Mouse (Mus musculus) lung, postnatal 0 days (tissue): ENCODE results near the gene Rfwd3. TPM values are rescaled to one million over a fixed set of nuclear protein-coding genes. Genes with fewer than 3 reads are reported as not detected.
"Not testable (repeated sequence)": the region's sequence is repeated elsewhere in the genome, so short reads cannot be mapped to it uniquely, and the experiment has no call there.

ENCODE experiments used
- ATAC-seq: fragments of 200-750 bp; cut with Nextera tagmentation; 2 replicates; pipeline ENCODE4 v1.8.0; 2017; ENCODE audit warnings: moderate library complexity
- DNase-seq: peaks from one replicate; pipeline ENCODE4 v3.0.0-alpha.2; 2016; ENCODE audit warnings: low spot score
- H3K27ac ChIP-seq: fragments of 300-500 bp; sonication (generic); 2 replicates; pipeline ENCODE4 v1.5.1; 2014; ENCODE audit warnings: antibody characterized with exemption, mild to moderate bottlenecking, low read length, mixed read lengths
- H3K27me3 ChIP-seq: fragments of 300-500 bp; sonication (generic); replicated peaks from 2 replicates; pipeline ENCODE4 v1.6.1; 2014; ENCODE audit warnings: low read length, mixed read lengths; ENCODE audit not compliant: insufficient read depth
- H3K36me3 ChIP-seq: fragments of 300-500 bp; sonication (generic); 2 replicates; pipeline ENCODE4 v1.6.1; 2014; ENCODE audit warnings: low read length, mixed read lengths; ENCODE audit not compliant: insufficient read depth
- H3K4me1 ChIP-seq: fragments of 300-500 bp; sonication (generic); 2 replicates; pipeline ENCODE4 v1.6.1; 2014; ENCODE audit warnings: antibody characterized with exemption, low read depth, low read length, mixed read lengths; ENCODE audit not compliant: insufficient read depth
- H3K4me2 ChIP-seq: fragments of 300-500 bp; sonication (generic); replicated peaks from 2 replicates; pipeline ENCODE4 v1.6.1; 2014; ENCODE audit warnings: low read depth, mild to moderate bottlenecking, low read length, moderate library complexity, mixed read lengths
- H3K4me3 ChIP-seq: fragments of 300-500 bp; sonication (generic); 2 replicates; pipeline ENCODE4 v1.5.1; 2014; ENCODE audit warnings: low read depth, low read length
- H3K9ac ChIP-seq: fragments of 300-500 bp; sonication (generic); replicated peaks from 2 replicates; pipeline ENCODE4 v1.6.1; 2014; ENCODE audit warnings: low read depth, mild to moderate bottlenecking
- H3K9me3 ChIP-seq: fragments of 300-500 bp; sonication (generic); 2 replicates; pipeline ENCODE4 v1.6.1; 2016; ENCODE audit warnings: low read length, mixed read lengths
- CTCF ChIP-seq: IDR thresholded peaks from 2 replicates; pipeline ENCODE4 v1.5.1; 2016; ENCODE audit warnings: antibody characterized with exemption, mild to moderate bottlenecking
- EP300 ChIP-seq: IDR thresholded peaks from 2 replicates; pipeline ENCODE4 v1.6.1; 2016; ENCODE audit warnings: antibody characterized with exemption, mild to moderate bottlenecking, control low read depth
- WGBS: fragments of 180-500 bp; shearing (Covaris S2); extraction: QIAGEN DNeasy Blood & Tissue Kit; methylation state at CpG from one replicate; pipeline ENCODE4 v1.1.7; 2014; 5-methylcytosine and 5-hydroxymethylcytosine counted together
- polyA plus RNA-seq: library from polyadenylated mRNA; unstranded; fragments of >200 nt; fragmentation: Nextera tagmentation; extraction: Ambion mirVana; gene quantifications from 2 replicates; pipeline ENCODE4 v1.2.1, GENCODE M21; 2015

Rfwd3 gene
- polyA plus RNA-seq, 1 experiment from 2014 or later = 10.5 TPM

GRCm38 (mm10) chr8:111291733-111292132 lies 8.3 kb downstream of the Rfwd3 start:
- no peak overlapping the region for H3K9ac ChIP-seq
- no peak for DNase-seq
- H3K4me3 ChIP-seq = no peak overlapping the region
- no peak overlapping the region for H3K27ac ChIP-seq
- H3K27me3 ChIP-seq = no peaks in the 10 kb centered on the region
- TF ChIP-seq EP300 (no peak), CTCF (no peak)
- no peaks in the 10 kb centered on the region for H3K4me1 ChIP-seq
- peaks cover 11% of the 10 kb centered on the region; the same call in 1 of the 2 replicates for H3K36me3 ChIP-seq
- 81% methylated on average over 7 of the region's 7 CpGs for WGBS
- ATAC-seq = no peak
- no peaks in the 10 kb centered on the region for H3K9me3 ChIP-seq
- H3K4me2 ChIP-seq = no peak overlapping the region

- DNase-seq (no peak), ATAC-seq (no peak)
- 98% methylated on average over 7 of the region's 7 CpGs for WGBS
- H3K27ac ChIP-seq = no peak overlapping the region
- H3K9ac ChIP-seq = no peak overlapping the region
- H3K4me2 ChIP-seq = no peak overlapping the region
- H3K9me3 ChIP-seq = no peaks in the 10 kb centered on the region
- no peaks in the 10 kb centered on the region for H3K4me1 ChIP-seq
- H3K4me3 ChIP-seq = no peak overlapping the region
- H3K27me3 ChIP-seq = no peaks in the 10 kb centered on the region
- TF ChIP-seq CTCF (no peak), EP300 (no peak)
- H3K36me3 ChIP-seq = peaks cover 19% of the 10 kb centered on the region; the same call in 1 of the 2 replicates
Observed at GRCm38 (mm10) chr8:111290586-111290985, 9.4 kb downstream of the Rfwd3 start.

GRCm38 (mm10) chr8:111285603-111286002 lies 14.4 kb downstream of the Rfwd3 start:
- H3K9me3 ChIP-seq = no peaks in the 10 kb centered on the region
- H3K27ac ChIP-seq = no peak overlapping the region
- DNase-seq = no peak
- TF ChIP-seq EP300 = no peak
- no peak for TF ChIP-seq CTCF
- no peak for ATAC-seq
- no peak overlapping the region for H3K4me2 ChIP-seq
- H3K9ac ChIP-seq = no peak overlapping the region
- no peaks in the 10 kb centered on the region for H3K27me3 ChIP-seq
- peaks cover 29% of the 10 kb centered on the region; the same call in 1 of the 2 replicates for H3K36me3 ChIP-seq
- WGBS = 68% methylated on average over 4 of the region's 4 CpGs
- no peak overlapping the region for H3K4me3 ChIP-seq
- no peaks in the 10 kb centered on the region for H3K4me1 ChIP-seq

- Histone ChIP-seq H3K9me3 (no peaks in the 10 kb centered on the region), H3K27me3 (no peaks in the 10 kb centered on the region), H3K36me3 (peaks cover 43% of the 10 kb centered on the region)
Observed at GRCm38 (mm10) chr8:111282093-111282492, 17.9 kb downstream of the Rfwd3 start.

GRCm38 (mm10) chr8:111268277-111268676 lies 31.7 kb downstream of the Rfwd3 start:
- Histone ChIP-seq H3K4me3 (no peak overlapping the region), H3K36me3 (no peaks in the 10 kb centered on the region), H3K4me2 (no peak overlapping the region), H3K4me1 (no peaks in the 10 kb centered on the region), H3K27ac (no peak overlapping the region), H3K27me3 (no peaks in the 10 kb centered on the region), H3K9me3 (no peaks in the 10 kb centered on the region), H3K9ac (no peak overlapping the region)
- 63% methylated on average over 2 of the region's 2 CpGs for WGBS
- DNase-seq (no peak), ATAC-seq (no peak)
- peak; percentile 28 for TF ChIP-seq CTCF
- TF ChIP-seq EP300 = no peak

More at GRCm38 (mm10) chr8:111282093-111282492, 17.9 kb downstream of the Rfwd3 start:
- TF ChIP-seq EP300 (no peak), CTCF (no peak)
- 90% methylated on average over 3 of the region's 3 CpGs for WGBS
- no peak for ATAC-seq
- DNase-seq = no peak
- Histone ChIP-seq H3K4me2 (no peak overlapping the region), H3K4me3 (no peak overlapping the region), H3K9ac (no peak overlapping the region), H3K27ac (no peak overlapping the region), H3K4me1 (no peaks in the 10 kb centered on the region)

- H3K36me3 ChIP-seq, H3K4me3 ChIP-seq, H3K4me2 ChIP-seq, H3K27ac ChIP-seq, H3K4me1 ChIP-seq, ATAC-seq, H3K27me3 ChIP-seq, H3K9me3 ChIP-seq, H3K9ac ChIP-seq: not testable (repeated sequence)
- 66% methylated on average over 7 of the region's 7 CpGs for WGBS
- DNase-seq = peak; percentile 19
Observed at GRCm38 (mm10) chr8:111266161-111266560, 33.9 kb downstream of the Rfwd3 start.

- Histone ChIP-seq H3K27ac (no peak overlapping the region), H3K4me1 (no peaks in the 10 kb centered on the region), H3K9ac (no peak overlapping the region), H3K36me3 (no peaks in the 10 kb centered on the region), H3K9me3 (no peaks in the 10 kb centered on the region), H3K4me3 (no peak overlapping the region), H3K4me2 (no peak overlapping the region), H3K27me3 (no peaks in the 10 kb centered on the region)
- DNase-seq (no peak), ATAC-seq (no peak)
- TF ChIP-seq EP300 (no peak), CTCF (no peak)
- WGBS = 75% methylated on average over 2 of the region's 2 CpGs
Observed at GRCm38 (mm10) chr8:111264693-111265220, 35.3 kb downstream of the Rfwd3 start.
